Comparison of ENCODE assay signal across 14 mouse cellular contexts in the genomic region with DNA sequence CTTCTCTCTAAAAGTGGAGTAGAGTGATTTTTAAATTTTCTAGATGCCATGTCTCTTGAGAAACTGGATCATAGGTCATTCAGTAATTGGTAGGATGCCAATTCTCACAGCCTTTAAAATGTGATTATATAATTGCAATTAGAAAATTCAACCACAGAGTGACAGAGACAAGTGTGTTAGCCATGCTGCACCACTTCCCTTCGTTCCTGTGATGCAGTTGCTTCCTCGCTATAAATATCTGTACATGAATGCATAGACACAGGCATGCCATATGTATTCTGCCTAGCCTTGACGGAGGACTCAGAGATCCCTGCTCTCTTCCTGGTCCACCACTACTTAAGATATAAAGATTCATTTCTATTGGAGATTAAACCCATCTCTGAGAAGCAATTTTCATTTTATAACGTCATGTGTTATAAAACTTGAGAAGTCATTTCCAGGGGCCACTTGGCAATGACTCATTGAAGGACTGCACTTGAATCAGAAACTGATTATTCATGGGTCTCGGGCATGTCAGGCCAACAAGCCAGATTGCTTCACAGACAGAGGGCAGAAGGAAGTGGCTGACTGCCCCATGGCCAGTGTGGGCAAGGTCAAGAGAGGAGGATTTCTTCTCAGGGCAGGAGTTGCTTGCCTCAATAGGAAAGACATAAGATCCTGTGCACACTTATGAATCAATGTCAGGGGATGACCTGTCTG.
DNase-seq lines count a peak whose midpoint lies in the region; ATAC-seq lines count a peak whose summit lies in the region.
"Had no signal": no experiment of that assay in that cellular context is flagged by ENCODE, and none has a peak within 500 bp of the region (broad histone marks: within the 10 kb centered on the region; RNA-seq: fewer than 3 reads in every experiment).

No protein-coding gene starts in this region.

- H3K4me2 ChIP-seq in intestine, embryonic 15.5 days (replicated peaks), result no peak overlapping the region
- H3K4me2 ChIP-seq: embryonic facial prominence, embryonic 12.5 days; limb, embryonic 12.5 days; neural tube, embryonic 13.5 days had no signal

- ATAC-seq in intestine, embryonic 15.5 days, result peak; percentile 89
- ATAC-seq in neutrophil, adult 5-6 weeks (ENCODE audit: extremely low read depth, insufficient number of reproducible peaks, low FRiP score, poor library complexity, severe bottlenecking), result 0 out of 2 replicates have a peak, but pooled peaks have one; percentile 33
- ATAC-seq: inflammation-experienced regulatory T-cells, adult 6 months; Patski had no signal

- no peak overlapping the region for H3K4me3 ChIP-seq in intestine, embryonic 15.5 days (replicated peaks)
- H3K4me3 ChIP-seq: embryonic facial prominence, embryonic 12.5 days; limb, embryonic 12.5 days; neural tube, embryonic 13.5 days had no signal

- H3K4me1 ChIP-seq in intestine, embryonic 15.5 days (replicated peaks), result no peaks in the 10 kb centered on the region
- H3K4me1 ChIP-seq: embryonic facial prominence, embryonic 12.5 days; limb, embryonic 12.5 days; neural tube, embryonic 13.5 days had no signal

- H3K27me3 ChIP-seq in intestine, embryonic 15.5 days (replicated peaks), result no peaks in the 10 kb centered on the region
- H3K27me3 ChIP-seq: embryonic facial prominence, embryonic 12.5 days; limb, embryonic 12.5 days; neural tube, embryonic 13.5 days; Patski had no signal

- WGBS in intestine, embryonic 15.5 days, result 59% methylated on average over 5 of the region's 5 CpGs

- H3K27ac ChIP-seq in intestine, embryonic 15.5 days, result no peak overlapping the region
- H3K27ac ChIP-seq: embryonic facial prominence, embryonic 12.5 days; limb, embryonic 12.5 days; neural tube, embryonic 13.5 days had no signal

- H3K9me3 ChIP-seq in intestine, embryonic 15.5 days, result no peaks in the 10 kb centered on the region
- H3K9me3 ChIP-seq: embryonic facial prominence, embryonic 12.5 days; limb, embryonic 12.5 days; neural tube, embryonic 13.5 days had no signal

- H3K9ac ChIP-seq in intestine, embryonic 15.5 days, result no peak overlapping the region
- H3K9ac ChIP-seq: embryonic facial prominence, embryonic 12.5 days; limb, embryonic 12.5 days; neural tube, embryonic 13.5 days had no signal

- intact Hi-C loops in left cerebral cortex, postnatal 4 days (cut with DNase I), result no loop called here
- intact Hi-C loops in left cerebral cortex, postnatal 25 days (cut with DNase I), result no loop called here

- peak; percentile 51 to 67 for DNase-seq in cerebellum, postnatal 14 days
- DNase-seq in cerebellum, adult 11 months, result no peak
- DNase-seq in left cerebral cortex, postnatal 4 days, result peak; percentile 17
- DNase-seq in left cerebral cortex, postnatal 25 days (ENCODE audit: low spot score in 2 of 2), result no peak
- no peak for DNase-seq in frontal cortex, postnatal 36 days (ENCODE audit: low spot score in 2 of 2)
- DNase-seq in left cerebral cortex, adult 11 months (ENCODE audit: low spot score), result no peak
- DNase-seq: gastrocnemius, postnatal 25 days had no signal

- no peaks in the 10 kb centered on the region for H3K36me3 ChIP-seq in intestine, embryonic 15.5 days
- H3K36me3 ChIP-seq: embryonic facial prominence, embryonic 12.5 days; limb, embryonic 12.5 days; neural tube, embryonic 13.5 days had no signal

Comparison
In these comparisons a context has a peak if more than half of its experiments do, and no peak if none do; other contexts are left out.
1. DNase-seq: peak in cerebellum, postnatal 14 days (2 of 2) and left cerebral cortex, postnatal 4 days (single experiment); none in cerebellum, adult 11 months (single experiment), left cerebral cortex, postnatal 25 days (0 of 2), frontal cortex, postnatal 36 days (0 of 2) and left cerebral cortex, adult 11 months (single experiment).